Comparison of ENCODE assay signal across 9 mouse cellular contexts in the genomic region with DNA sequence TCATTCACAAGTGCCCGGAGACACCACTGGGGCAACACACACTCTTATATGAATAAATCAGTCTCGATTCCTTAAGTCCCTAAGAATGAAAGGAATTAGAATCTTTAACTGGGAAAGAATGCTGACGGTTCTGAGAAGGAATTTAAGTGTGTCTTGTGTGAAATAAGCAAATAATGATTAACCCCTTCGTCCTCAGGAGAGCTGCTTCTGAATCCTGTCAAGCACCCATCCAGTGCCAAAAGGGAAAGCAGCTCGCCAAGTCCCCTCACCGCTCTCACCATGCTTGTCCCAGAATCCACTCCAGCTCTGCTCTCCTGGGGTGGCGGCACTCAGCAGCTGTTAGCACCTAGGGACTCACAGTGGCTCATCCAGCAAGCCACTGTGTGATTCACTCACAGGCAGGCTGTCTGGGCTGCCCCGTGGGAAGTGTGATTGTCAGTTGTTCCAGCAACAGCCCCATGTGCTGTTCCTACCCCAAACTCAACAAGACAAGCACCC. TPM values are rescaled to one million over a fixed set of nuclear protein-coding genes. Genes with fewer than 3 reads are reported as not detected.
A peak's percentile ranks its signal among the peaks of the same experiment; 100 is the strongest.
DNase-seq lines count a peak whose midpoint lies in the region; ATAC-seq and TF ChIP-seq lines count a peak whose summit lies in the region.
"Had no signal": no experiment of that assay in that cellular context is flagged by ENCODE, and none has a peak within 500 bp of the region (broad histone marks: within the 10 kb centered on the region; RNA-seq: fewer than 3 reads in every experiment).

No protein-coding gene starts in this region.

- H3K4me2 ChIP-seq in forebrain, embryonic 13.5 days = peak overlapping the region; percentile 24
- no peak overlapping the region for H3K4me2 ChIP-seq in intestine, embryonic 16.5 days (ENCODE audit: low read depth, low read length)
- peak overlapping the region; percentile 76 for H3K4me2 ChIP-seq in myocyte (ENCODE audit: low read depth)

- H3K9me3 ChIP-seq in forebrain, embryonic 13.5 days (replicated peaks) = no peaks in the 10 kb centered on the region
- H3K9me3 ChIP-seq in forebrain, embryonic 10.5 days = no peaks in the 10 kb centered on the region
- H3K9me3 ChIP-seq in intestine, embryonic 16.5 days (ENCODE audit: control insufficient read depth, low read length) = no peaks in the 10 kb centered on the region

- peaks cover 72% of the 10 kb centered on the region for H3K4me1 ChIP-seq in forebrain, embryonic 13.5 days
- peaks cover 66% of the 10 kb centered on the region for H3K4me1 ChIP-seq in forebrain, embryonic 10.5 days
- peaks cover 57% of the 10 kb centered on the region for H3K4me1 ChIP-seq in intestine, embryonic 16.5 days (ENCODE audit: control insufficient read depth, insufficient read depth, low read length)

- H3K27ac ChIP-seq in forebrain, embryonic 13.5 days = peak overlapping the region; percentile 62
- no peak overlapping the region for H3K27ac ChIP-seq in forebrain, embryonic 10.5 days
- H3K27ac ChIP-seq in intestine, embryonic 16.5 days (ENCODE audit: low read length) = peak overlapping the region; percentile 56; the same call in 1 of the 2 replicates
- H3K27ac ChIP-seq: macrophage had no signal

- intact Hi-C loops in gastrocnemius, postnatal 14 days (cut with DNase I; ENCODE audit: low total_unique reads) = no loop called here

- ATAC-seq in forebrain, embryonic 13.5 days = no peak
- no peak for ATAC-seq in intestine, embryonic 16.5 days

- no peak overlapping the region for H3ac ChIP-seq in myocyte (ENCODE audit: control insufficient read depth, insufficient read length)

- H3K4me3 ChIP-seq in forebrain, embryonic 13.5 days = no peak overlapping the region
- no peak overlapping the region for H3K4me3 ChIP-seq in forebrain, embryonic 10.5 days
- H3K4me3 ChIP-seq in intestine, embryonic 16.5 days (ENCODE audit: low read length) = no peak overlapping the region
- H3K4me3 ChIP-seq in myocyte = no peak overlapping the region

- WGBS in forebrain, embryonic 13.5 days = 34% methylated on average over 8 of the region's 8 CpGs
- WGBS in forebrain, embryonic 10.5 days = 71% methylated on average over 8 of the region's 8 CpGs
- WGBS in intestine, embryonic 16.5 days = 28% methylated on average over 8 of the region's 8 CpGs

- 0 out of 2 replicates have a peak overlapping the region, but pooled peaks have one; percentile 41 for H3K9ac ChIP-seq in forebrain, embryonic 13.5 days
- peak overlapping the region; percentile 54 for H3K9ac ChIP-seq in intestine, embryonic 16.5 days (ENCODE audit: low read depth, low read length)

- no peaks in the 10 kb centered on the region for H3K27me3 ChIP-seq in forebrain, embryonic 13.5 days
- H3K27me3 ChIP-seq in forebrain, embryonic 10.5 days (ENCODE audit: poor library complexity, severe bottlenecking) = no peaks in the 10 kb centered on the region
- H3K27me3 ChIP-seq in intestine, embryonic 16.5 days (replicated peaks; ENCODE audit: control insufficient read depth, insufficient read depth, low read length) = no peaks in the 10 kb centered on the region
- no peaks in the 10 kb centered on the region for H3K27me3 ChIP-seq in myocyte (ENCODE audit: control insufficient read depth, insufficient read depth, insufficient read length)

- no peak for TF ChIP-seq POLR2A in myocyte (IDR thresholded peaks at IDR 0.05; ENCODE audit: insufficient read length, low read depth)

- no peak for DNase-seq in forebrain, embryonic 10.5 days (ENCODE audit: extremely low spot score, low spot score)
- peak; percentile 76 to 79 for DNase-seq in lung, adult 18-20 months
- DNase-seq in lung, postnatal 14 days = no peak
- no peak for DNase-seq in urinary bladder, postnatal 36 days (ENCODE audit: low spot score in 2 of 2)
- DNase-seq in gastrocnemius, postnatal 14 days = no peak

- no peaks in the 10 kb centered on the region for H3K36me3 ChIP-seq in forebrain, embryonic 13.5 days (ENCODE audit: poor library complexity, severe bottlenecking)
- H3K36me3 ChIP-seq in forebrain, embryonic 10.5 days (replicated peaks) = peaks cover 3% of the 10 kb centered on the region; the same call in 1 of the 2 replicates
- H3K36me3 ChIP-seq in intestine, embryonic 16.5 days (ENCODE audit: control insufficient read depth, insufficient read depth, low read length) = no peaks in the 10 kb centered on the region
- no peaks in the 10 kb centered on the region for H3K36me3 ChIP-seq in myocyte (ENCODE audit: control insufficient read depth, insufficient read depth)

- H3K79me2 ChIP-seq in myocyte (ENCODE audit: control insufficient read depth, insufficient read depth) = peaks cover 98% of the 10 kb centered on the region

TF ChIP-seq in myocyte, 11 proteins besides CTCF, POLR2A, EP300 and RAD21:
- no peak for TF ChIP-seq MAX (IDR thresholded peaks at IDR 0.05; ENCODE audit: low read depth)
- TF ChIP-seq MYOG (IDR thresholded peaks at IDR 0.05; ENCODE audit: control insufficient read depth in 1 of 3, insufficient read depth in 1 of 3, insufficient read length in 2 of 3, low read depth in 2 of 3) = peak; percentile 76 to 98 (median 82)
- no peak for TF ChIP-seq USF1 (IDR thresholded peaks at IDR 0.05; ENCODE audit: low read depth)
- TF ChIP-seq TCF12 (IDR thresholded peaks at IDR 0.05; ENCODE audit: insufficient read depth, poor library complexity, severe bottlenecking) = peak; percentile 51
- TF ChIP-seq E2F4 (IDR thresholded peaks at IDR 0.05; ENCODE audit: insufficient read depth) = no peak
- TF ChIP-seq MYOD1 (IDR thresholded peaks at IDR 0.05; ENCODE audit: control insufficient read depth in 1 of 3, insufficient read length in 2 of 3, low read depth in 2 of 3) = peak; percentile 46 to 94 (median 86)
- TF ChIP-seq CEBPB (IDR thresholded peaks at IDR 0.05; ENCODE audit: insufficient read depth, poor library complexity, severe bottlenecking) = no peak
- no peak for TF ChIP-seq REST (IDR thresholded peaks at IDR 0.05; ENCODE audit: insufficient read depth, insufficient read length)
- no peak for TF ChIP-seq SRF (IDR thresholded peaks at IDR 0.05; ENCODE audit: control insufficient read depth, insufficient read length, low read depth)

RNA-seq across cellular contexts. Expression of a gene that starts 7.4 kb away (rescaled TPM):
- polyA plus RNA-seq in forebrain, embryonic 13.5 days (2015; fragmentation: Nextera tagmentation; extraction: Ambion mirVana) = 235 and 246 TPM in 2 replicates
- polyA plus RNA-seq in forebrain, embryonic 10.5 days (2016; fragmentation: Nextera tagmentation; extraction: Ambion mirVana) = 209 and 210 TPM in 2 replicates
- 175 and 183 TPM in 2 replicates for polyA plus RNA-seq in intestine, embryonic 16.5 days (2015; fragmentation: Nextera tagmentation; extraction: Ambion mirVana)
- polyA plus RNA-seq in myocyte (2012; fragmentation: generic; extraction: Trizol) = 58.9 TPM
- 10 to 100 TPM; 24.0 to 28.7 TPM for total RNA-seq in gastrocnemius, postnatal 14 days (2021)

Comparison
In these comparisons a context has a peak if more than half of its experiments do, and no peak if none do; other contexts are left out.
1. DNase-seq: peak in lung, adult 18-20 months (2 of 2); none in forebrain, embryonic 10.5 days (single experiment), lung, postnatal 14 days (single experiment), urinary bladder, postnatal 36 days (0 of 2) and gastrocnemius, postnatal 14 days (single experiment).